Mouse (Mus musculus) heart, postnatal 0 days (tissue): ENCODE results near the gene Ccdc12. TPM values are rescaled to one million over a fixed set of nuclear protein-coding genes. Genes with fewer than 3 reads are reported as not detected.
A peak's percentile ranks its signal among the peaks of the same experiment; 100 is the strongest.

Source experiments
- ATAC-seq: fragments of 200-750 bp; cut with Nextera tagmentation; 2 replicates; pipeline ENCODE4 v1.8.0; 2017; ENCODE audit warnings: low read depth, moderate number of reproducible peaks, moderate library complexity; ENCODE audit not compliant: insufficient read depth
- DNase-seq: peaks from one replicate; pipeline ENCODE4 v3.0.0-alpha.2; 2016; ENCODE audit warnings: low spot score
- H3K27ac ChIP-seq: fragments of 300-500 bp; sonication (generic); 2 replicates; pipeline ENCODE4 v1.5.1; 2014; ENCODE audit warnings: low read depth, mild to moderate bottlenecking
- H3K27me3 ChIP-seq: fragments of 300-500 bp; sonication (generic); 2 replicates; pipeline ENCODE4 v1.6.1; 2014; ENCODE audit warnings: low read length, mixed read lengths; ENCODE audit not compliant: control insufficient read depth, insufficient read depth
- H3K36me3 ChIP-seq: fragments of 300-500 bp; sonication (generic); replicated peaks from 2 replicates; pipeline ENCODE4 v1.6.1; 2014; ENCODE audit warnings: low read length, mixed read lengths; ENCODE audit not compliant: control insufficient read depth, insufficient read depth
- H3K4me1 ChIP-seq: fragments of 300-500 bp; sonication (generic); 2 replicates; pipeline ENCODE4 v1.6.1; 2014; ENCODE audit warnings: antibody characterized with exemption; ENCODE audit not compliant: control insufficient read depth, insufficient read depth
- H3K4me2 ChIP-seq: fragments of 300-500 bp; sonication (generic); 2 replicates; pipeline ENCODE4 v1.6.1; 2014; ENCODE audit warnings: low read depth, mild to moderate bottlenecking, low read length, moderate library complexity
- H3K4me3 ChIP-seq: fragments of 300-500 bp; sonication (generic); 2 replicates; pipeline ENCODE4 v1.5.1; 2014; ENCODE audit warnings: low read depth, low read length
- H3K9ac ChIP-seq: fragments of 300-500 bp; sonication (generic); replicated peaks from 2 replicates; pipeline ENCODE4 v1.6.1; 2014; ENCODE audit warnings: low read depth, low read length, mixed read lengths
- H3K9me3 ChIP-seq: fragments of 300-500 bp; sonication (generic); replicated peaks from 2 replicates; pipeline ENCODE4 v1.6.1; 2016; ENCODE audit warnings: low read length; ENCODE audit not compliant: control insufficient read depth
- CTCF ChIP-seq: IDR thresholded peaks from 2 replicates; pipeline ENCODE4 v1.5.1; 2016; ENCODE audit warnings: antibody characterized with exemption, control low read depth, low read depth
- EP300 ChIP-seq: IDR thresholded peaks from 2 replicates; pipeline ENCODE4 v1.6.1; 2016; ENCODE audit warnings: antibody characterized with exemption, low read depth
- WGBS: fragments of 180-500 bp; shearing (Covaris S2); extraction: QIAGEN DNeasy Blood & Tissue Kit; methylation state at CpG from one replicate; pipeline ENCODE4 v1.1.7; 2014; 5-methylcytosine and 5-hydroxymethylcytosine counted together
- polyA plus RNA-seq: library from polyadenylated mRNA; unstranded; fragments of >200 nt; fragmentation: Nextera tagmentation; extraction: Ambion mirVana; gene quantifications from 2 replicates; pipeline ENCODE4 v1.2.1, GENCODE M21; 2015
- total RNA-seq: library from RNA; depleted of rRNA; stranded (reverse); fragments of >200 nt; gene quantifications from 2 replicates; pipeline ENCODE4 v1.2.3, GENCODE M21; 2014; ENCODE audit warnings: low replicate concordance

Ccdc12 gene
- total and polyA plus RNA-seq, 2 experiments from 2014 or later: 95.9 to 143 TPM

- ATAC-seq (no peak), DNase-seq (no peak)
- Histone ChIP-seq H3K4me1 (0 out of 2 replicates have a peak, but pooled peaks cover 4% of the 10 kb centered on the region), H3K27me3 (no peaks in the 10 kb centered on the region), H3K9ac (no peak overlapping the region), H3K4me3 (no peak overlapping the region), H3K36me3 (peaks cover 38% of the 10 kb centered on the region), H3K27ac (no peak overlapping the region), H3K4me2 (no peak overlapping the region), H3K9me3 (no peaks in the 10 kb centered on the region)
- TF ChIP-seq EP300: no peak
- no peak for TF ChIP-seq CTCF
- 82% methylated on average over 12 of the region's 12 CpGs for WGBS
These were observed 33.6 kb upstream of the Ccdc12 start for GRCm38 (mm10) chr9:110622621-110623219.

GRCm38 (mm10) chr9:110623416-110624195 lies 32.7 kb upstream of the Ccdc12 start:
- H3K27me3 ChIP-seq: no peaks in the 10 kb centered on the region
- peaks cover 36% of the 10 kb centered on the region; the same call in 1 of the 2 replicates for H3K36me3 ChIP-seq
- ATAC-seq (no peak), DNase-seq (no peak)
- WGBS: 42% methylated on average over 8 of the region's 8 CpGs
- H3K4me2 ChIP-seq: peak overlapping the region; percentile 92
- TF ChIP-seq CTCF (no peak), EP300 (no peak)
- peak overlapping the region; percentile 53 for H3K9ac ChIP-seq
- peak overlapping the region; percentile 84; the same call in 1 of the 2 replicates for H3K27ac ChIP-seq
- 0 out of 2 replicates have a peak, but pooled peaks cover 4% of the 10 kb centered on the region for H3K4me1 ChIP-seq
- peak overlapping the region; percentile 60 for H3K4me3 ChIP-seq
- H3K9me3 ChIP-seq: no peaks in the 10 kb centered on the region

- H3K9me3 ChIP-seq: no peaks in the 10 kb centered on the region
- peak; percentile 92 for ATAC-seq
- peak within 1 kb of the TSS; percentile 84 for H3K27ac ChIP-seq
- peak within 1 kb of the TSS; percentile 53 for H3K9ac ChIP-seq
- 3% methylated on average over 41 of the region's 41 CpGs for WGBS
- H3K36me3 ChIP-seq: peaks cover 36% of the 10 kb centered on the region
- peak within 1 kb of the TSS; percentile 60 for H3K4me3 ChIP-seq
- 0 out of 2 replicates have a peak, but pooled peaks cover 4% of the 10 kb centered on the region for H3K4me1 ChIP-seq
- H3K27me3 ChIP-seq: no peaks in the 10 kb centered on the region
- peak; percentile 92 for DNase-seq
- peak within 1 kb of the TSS; percentile 92 for H3K4me2 ChIP-seq
- TF ChIP-seq EP300 (no peak), CTCF (no peak)
These were observed 31.7 kb upstream of the Ccdc12 start, which contains the start of gene Nradd for GRCm38 (mm10) chr9:110624361-110625166. Gene Nradd, minus strand, starts transcription at chr9:110624452.

- 71% methylated on average over 11 of the region's 11 CpGs for WGBS
- 0 out of 2 replicates have a peak, but pooled peaks cover 4% of the 10 kb centered on the region for H3K4me1 ChIP-seq
- peak overlapping the region; percentile 92 for H3K4me2 ChIP-seq
- no peaks in the 10 kb centered on the region for H3K27me3 ChIP-seq
- TF ChIP-seq CTCF: no peak
- no peak for TF ChIP-seq EP300
- no peaks in the 10 kb centered on the region for H3K9me3 ChIP-seq
- H3K36me3 ChIP-seq: peaks cover 43% of the 10 kb centered on the region
- peak overlapping the region; percentile 53; the same call in 1 of the 2 replicates for H3K9ac ChIP-seq
- peak overlapping the region; percentile 84 for H3K27ac ChIP-seq
- ATAC-seq (no peak), DNase-seq (no peak)
- H3K4me3 ChIP-seq: peak overlapping the region; percentile 60
These were observed 30.9 kb upstream of the Ccdc12 start for GRCm38 (mm10) chr9:110625350-110625908.

- Histone ChIP-seq H3K4me2 (no peak overlapping the region), H3K4me1 (0 out of 2 replicates have a peak, but pooled peaks cover 2% of the 10 kb centered on the region), H3K27ac (no peak overlapping the region), H3K27me3 (0 out of 2 replicates have a peak, but pooled peaks cover 4% of the 10 kb centered on the region), H3K36me3 (peaks cover 81% of the 10 kb centered on the region), H3K9ac (no peak overlapping the region), H3K9me3 (no peaks in the 10 kb centered on the region), H3K4me3 (no peak overlapping the region)
- 76% methylated on average over 15 of the region's 15 CpGs for WGBS
- DNase-seq (no peak), ATAC-seq (no peak)
- TF ChIP-seq EP300: no peak
- TF ChIP-seq CTCF: no peak
These were observed 26.1 kb upstream of the Ccdc12 start for GRCm38 (mm10) chr9:110630171-110630570.
